Mouse (Mus musculus): ENCODE data around the gene Plekhn1.

Gene Plekhn1

DNA sequence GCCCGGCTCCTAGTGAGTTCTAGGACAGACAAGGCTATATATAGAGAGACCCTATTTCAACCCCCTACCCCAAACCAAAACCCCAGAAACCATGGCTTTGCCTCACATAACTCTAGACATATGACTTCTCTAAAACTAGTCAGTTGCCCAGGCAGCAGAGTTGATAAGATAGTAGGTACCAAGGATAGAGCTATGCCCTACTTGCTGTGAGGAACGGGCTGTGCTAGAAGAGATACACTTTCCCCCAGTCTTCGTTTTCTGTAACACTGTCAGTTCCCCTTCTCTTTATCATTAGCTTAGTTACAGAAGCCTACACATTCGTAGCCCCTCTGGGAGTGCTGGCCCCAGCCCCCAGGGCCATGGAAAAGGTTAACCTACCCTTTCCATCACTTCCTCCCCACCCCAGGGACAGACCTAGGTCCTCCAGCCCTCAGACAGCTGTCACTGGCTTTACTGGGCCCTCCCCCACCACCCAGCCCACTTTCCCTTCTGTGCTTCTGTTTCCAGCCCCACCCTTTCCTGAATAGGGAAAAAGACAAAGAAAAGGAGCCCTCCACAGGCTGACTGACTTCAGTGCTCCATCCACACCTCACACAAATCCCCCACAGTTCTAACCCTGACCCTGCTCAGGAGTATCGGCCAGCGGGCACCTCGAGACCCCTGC lies 50.2 kb downstream of the Plekhn1 start:
- no peak for DNase-seq (ENCODE audit: low spot score)

DNA sequence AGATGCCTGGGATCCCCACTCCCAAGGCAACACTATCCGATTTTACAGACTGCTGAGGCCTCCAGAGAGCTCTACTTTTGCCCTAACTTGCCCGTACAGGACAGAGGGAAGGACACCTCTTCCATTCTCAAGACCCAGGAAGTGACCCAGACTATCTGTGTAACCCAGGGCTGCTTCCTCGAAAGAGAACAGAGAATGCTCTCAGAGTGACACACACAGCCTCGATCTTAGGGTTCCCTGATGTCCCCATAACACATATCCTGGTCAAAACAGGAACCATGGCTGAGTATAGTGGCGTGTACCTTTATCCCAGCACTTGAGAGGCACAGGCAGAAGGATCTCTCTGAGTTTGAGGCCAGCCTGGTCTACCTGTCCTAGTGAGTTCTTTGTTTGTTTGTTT lies 50.9 kb downstream of the Plekhn1 start:
- DNase-seq (ENCODE audit: low spot score) = no peak

DNA sequence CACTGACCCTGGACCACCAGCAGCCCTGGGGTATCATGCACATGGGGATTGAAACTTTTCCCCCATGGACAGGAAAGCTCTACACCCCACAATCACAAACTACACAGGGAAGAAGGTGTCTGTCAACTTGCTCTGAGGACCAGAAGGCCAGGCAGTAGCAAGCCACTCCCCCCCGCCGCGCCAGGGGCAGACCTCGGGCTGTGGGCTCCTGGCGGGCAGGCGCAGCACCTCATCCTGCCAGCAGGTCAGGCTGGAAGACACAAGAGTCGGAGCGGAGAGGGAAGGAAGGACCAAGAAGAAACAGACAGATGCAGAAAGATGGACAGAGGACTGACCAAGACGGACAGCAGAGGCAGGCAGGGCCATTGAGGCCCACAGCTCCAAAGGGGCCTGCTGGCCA lies 57.0 kb downstream of the Plekhn1 start:
- no peak for DNase-seq (ENCODE audit: low spot score)

DNA sequence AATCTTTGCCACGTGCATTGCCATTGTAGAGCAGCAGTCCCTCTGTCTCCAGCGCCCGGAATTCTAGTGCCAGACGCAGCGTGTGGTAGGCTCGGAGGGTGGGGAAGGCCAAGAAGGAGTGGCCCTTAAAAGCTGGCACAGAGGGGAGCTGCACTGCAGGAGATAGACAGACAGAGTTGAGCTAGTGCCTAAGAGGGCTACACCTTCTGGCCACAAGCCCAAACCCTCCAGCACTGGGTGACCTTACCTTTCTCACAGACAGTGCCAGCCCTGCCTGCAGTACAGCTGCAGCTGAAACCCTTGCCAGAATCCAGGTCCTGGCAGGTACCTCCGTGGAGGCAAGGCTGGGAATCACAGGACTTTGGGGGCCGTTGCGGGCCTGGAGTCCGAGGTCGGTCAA lies 62.8 kb downstream of the Plekhn1 start:
- DNase-seq (ENCODE audit: low spot score) = no peak

All from embryo, embryonic 10.5 days (tissue).